Mouse (Mus musculus) right cerebral cortex, postnatal 4 days (tissue): Measurements from ENCODE around the gene Naaladl2.

Experiments
- DNase-seq: peaks from one replicate; pipeline ENCODE4 v3.0.0-alpha.2; 2022

The Naaladl2 gene

DNA sequence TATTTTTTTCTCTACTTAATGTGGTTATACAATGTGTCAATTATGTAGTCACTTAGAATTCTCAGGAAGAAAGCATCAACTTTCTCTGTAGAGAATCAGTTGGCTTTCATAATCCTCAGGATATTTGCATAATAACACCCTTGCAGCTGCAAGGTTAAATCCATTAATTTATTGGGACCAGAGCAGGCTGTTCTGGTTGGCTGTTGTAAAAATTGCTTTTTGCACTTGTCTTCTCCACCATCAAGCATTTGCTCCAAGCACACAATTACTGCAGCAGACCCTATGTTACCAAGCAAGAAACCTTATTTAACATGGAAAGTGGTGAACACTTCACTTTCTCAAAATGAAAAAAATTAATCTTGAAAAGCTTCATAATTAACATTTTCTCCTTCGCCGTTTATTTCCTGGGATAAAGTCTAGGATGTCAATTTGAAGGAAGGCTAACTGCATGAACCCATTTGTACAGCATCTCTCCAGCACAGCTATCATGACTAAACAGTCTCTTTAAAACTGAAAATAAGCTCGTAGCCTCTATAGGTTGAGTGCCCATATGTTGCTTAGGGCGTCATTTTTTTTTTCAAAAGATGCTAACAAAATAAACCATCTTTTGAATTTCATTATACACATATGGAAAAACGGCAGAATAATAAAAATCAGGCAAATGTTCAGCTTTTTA, 205.4 kb downstream of the Naaladl2 start:
- DNase-seq: no peak

DNA sequence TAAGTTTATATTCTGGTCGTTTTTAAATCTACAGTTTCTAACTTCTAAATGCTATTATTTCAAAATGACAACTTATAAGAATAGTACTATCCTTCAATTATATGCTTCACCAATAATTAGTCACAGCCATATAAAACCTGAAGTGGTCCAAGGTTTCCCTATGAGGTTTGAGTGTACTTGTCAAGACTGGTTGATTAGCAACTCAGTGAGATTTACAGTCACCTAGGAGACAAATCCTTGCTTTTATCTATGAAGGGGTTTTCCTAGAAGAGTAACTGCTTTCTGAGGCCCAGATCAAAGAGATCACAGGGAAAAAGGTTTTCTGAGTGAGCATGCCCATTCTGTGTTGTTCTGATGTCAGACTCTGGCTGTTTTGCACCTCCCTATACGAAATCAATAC, 222.2 kb downstream of the Naaladl2 start:
- DNase-seq: no peak

DNA sequence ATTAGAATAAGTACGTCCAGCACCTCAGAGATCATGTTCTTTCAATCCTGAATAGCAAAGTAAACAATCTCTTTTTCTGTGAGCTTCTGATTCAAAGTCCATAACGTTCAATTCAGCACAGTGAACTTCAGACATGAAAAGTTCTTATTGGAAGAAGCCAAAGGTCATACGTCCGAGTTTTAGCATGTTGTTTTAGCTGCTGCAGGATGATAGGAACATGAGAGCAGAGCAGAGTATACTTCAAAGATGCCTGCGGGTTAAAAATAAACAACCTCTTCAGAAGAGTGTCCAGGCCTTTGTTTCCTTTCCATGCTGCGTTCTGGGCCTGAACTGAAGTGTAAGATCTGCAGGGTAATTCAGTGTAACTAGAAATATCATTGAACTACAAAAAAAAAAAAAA, 222.7 kb downstream of the Naaladl2 start:
- no peak for DNase-seq

DNA sequence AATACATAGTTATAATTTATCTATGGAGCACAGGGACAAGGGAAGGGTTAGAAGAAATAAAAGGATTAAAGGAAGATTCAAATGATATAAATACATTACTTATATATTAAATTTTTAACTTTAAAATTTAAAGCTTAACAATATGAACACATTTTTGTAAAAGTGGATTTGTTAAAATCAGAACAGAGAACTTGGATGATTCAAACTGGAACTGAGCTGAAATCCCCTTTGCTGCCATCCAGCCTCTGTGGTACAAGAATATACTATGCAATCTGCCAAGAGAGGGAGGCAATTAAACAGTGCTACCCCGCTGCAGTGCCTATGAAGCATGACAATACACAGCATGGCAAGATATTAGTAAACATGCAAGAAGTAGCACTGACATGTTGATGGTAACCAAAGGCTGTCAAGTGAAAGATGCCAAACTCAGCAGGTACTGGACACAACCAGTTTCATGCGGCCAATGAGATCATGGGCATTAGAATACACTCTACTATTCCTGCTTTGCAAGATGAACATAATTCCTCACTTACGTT, 238.6 kb downstream of the Naaladl2 start:
- DNase-seq: no peak

DNA sequence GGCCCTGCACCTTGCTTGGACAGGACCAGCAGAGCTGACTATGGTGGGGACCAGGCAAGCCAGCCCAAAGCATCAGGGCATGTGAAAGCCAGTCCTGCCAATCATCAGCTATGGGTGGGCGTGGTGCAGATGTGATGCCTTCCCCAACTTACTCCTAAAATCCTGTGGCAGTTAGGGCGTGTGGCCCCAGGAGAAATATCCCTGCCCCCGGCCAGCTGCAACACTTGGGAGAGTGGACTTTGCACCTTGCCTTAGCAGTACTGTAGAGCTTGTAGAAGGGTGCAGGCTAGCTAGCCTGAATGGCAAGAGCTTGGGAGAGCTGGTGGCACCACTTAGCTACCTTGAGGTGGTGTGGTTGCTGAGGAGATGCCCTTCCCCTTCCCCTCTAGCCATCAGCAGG, 255.3 kb downstream of the Naaladl2 start:
- no peak for DNase-seq

DNA sequence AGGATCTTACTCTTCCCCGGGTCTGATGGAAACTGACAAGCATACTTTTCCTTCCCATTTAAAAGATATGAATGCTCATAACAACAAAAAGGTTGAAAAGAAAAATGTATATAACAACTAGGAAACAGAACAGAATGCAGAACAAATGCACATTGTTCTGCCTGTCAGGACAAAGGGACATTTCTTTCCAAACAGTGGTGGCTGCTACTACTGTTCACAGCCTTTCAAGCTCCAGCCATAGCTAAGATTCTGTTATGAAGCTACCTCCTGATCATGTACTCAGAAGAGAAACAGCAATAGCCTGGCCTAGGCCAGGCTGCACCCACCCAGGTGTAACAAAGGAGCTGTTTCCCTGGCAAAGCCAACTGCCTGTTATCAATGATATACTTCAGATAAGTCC, 271.8 kb downstream of the Naaladl2 start:
- DNase-seq: no peak

DNA sequence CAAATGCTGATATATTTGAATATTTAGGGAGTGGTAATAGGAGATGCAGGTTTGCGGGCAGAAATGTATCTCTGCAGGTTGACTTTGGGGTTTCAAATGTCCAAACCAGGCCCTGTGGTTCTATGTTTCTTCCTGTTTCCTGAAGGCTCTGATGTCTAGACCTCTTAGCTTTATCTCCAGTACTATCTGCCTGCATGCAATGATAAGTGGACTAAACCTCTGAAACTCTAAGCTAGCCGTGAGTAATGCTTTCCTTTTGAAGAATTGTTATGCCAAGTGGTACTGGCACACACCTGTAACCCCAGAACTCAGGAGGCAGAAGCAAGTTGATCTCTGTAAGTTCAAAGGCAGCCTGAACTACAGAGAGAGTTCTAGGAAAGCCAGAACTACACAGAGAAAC, 291.1 kb downstream of the Naaladl2 start:
- DNase-seq: no peak

DNA sequence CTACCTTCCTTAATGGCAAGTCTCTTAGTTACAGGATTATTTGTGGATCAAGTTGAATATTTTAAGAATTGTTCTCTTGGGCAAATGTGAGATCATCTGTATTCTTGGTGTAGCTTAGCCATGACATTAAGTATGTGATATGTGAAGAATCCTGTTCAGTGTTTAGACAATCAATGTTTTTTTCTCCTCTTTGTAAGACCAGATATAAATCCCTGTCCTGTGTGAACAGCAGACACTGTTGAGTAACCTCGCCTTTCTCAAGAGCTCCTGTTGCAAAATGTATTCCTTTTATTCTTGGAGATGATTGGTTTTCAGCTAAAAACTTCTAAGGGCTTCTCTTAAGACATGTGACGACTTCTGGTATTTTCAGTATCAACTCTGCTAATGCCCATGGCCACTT, 347.3 kb downstream of the Naaladl2 start:
- DNase-seq: no peak

DNA sequence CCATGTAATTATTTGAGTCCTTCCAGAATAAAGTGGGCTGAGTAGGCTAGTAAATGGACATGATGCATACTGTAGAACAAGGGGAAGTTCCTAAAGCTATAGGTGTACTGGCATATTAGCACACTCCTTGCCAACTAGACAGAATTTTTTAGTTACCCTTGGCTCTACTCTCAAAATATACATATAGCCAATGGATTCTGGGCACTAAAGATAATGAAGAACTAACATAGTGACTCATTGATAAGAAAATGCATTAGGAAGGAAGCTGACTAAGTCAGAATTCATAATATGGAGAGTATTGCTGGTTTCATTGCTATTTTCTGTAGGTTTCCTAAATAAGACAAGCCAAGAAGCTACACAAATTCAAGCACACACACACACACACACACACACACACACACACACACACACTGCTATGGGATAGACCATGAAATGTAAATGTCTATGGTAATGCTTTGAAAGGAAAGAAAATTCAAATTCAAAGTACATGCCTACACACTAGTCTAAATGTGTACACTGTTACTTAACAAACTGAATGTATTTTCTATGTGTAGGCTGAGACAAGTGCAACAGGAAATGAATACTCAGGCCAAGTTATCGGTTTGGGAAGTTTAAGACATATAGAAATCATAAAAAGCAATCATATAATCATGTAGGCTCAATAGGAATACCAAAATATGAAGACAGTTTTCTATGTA, 356.5 kb downstream of the Naaladl2 start:
- DNase-seq: no peak

DNA sequence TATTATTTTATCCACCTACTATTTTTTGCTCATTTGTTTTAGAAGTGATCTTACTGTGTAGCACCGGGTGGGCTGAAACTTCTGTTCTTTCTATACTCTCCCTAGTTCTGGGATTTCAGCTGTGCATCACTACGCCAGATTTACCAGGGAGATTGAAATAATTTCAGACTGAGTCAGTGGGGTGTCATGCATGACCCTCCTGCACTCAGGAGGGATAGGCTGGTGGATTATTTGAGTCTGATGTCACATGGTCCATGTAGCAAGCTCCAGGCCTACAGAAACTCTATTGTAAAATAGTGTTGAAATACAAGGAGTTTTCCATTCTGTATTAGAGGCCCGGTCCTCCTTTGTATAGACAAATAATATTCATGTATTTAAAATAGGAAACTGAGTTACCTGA, 360.0 kb downstream of the Naaladl2 start:
- DNase-seq: no peak

DNA sequence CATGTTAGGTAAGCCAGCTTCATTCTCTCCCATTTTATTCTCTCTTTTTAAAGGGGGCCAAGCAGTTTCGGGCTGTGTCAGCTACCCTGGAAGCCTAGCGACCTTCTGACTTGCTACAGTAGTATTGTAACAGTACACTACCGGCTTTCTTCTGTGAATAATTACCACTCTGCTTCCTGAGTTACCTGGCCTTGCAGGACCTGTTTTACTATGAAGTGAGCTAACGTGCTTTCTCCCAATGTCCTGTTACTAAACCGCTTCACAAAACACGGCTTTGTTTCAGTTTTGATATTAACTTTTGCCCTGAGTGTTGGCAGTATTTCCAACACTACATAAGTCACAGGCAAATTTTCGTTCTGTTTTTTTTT, 360.6 kb downstream of the Naaladl2 start:
- DNase-seq: no peak

DNA sequence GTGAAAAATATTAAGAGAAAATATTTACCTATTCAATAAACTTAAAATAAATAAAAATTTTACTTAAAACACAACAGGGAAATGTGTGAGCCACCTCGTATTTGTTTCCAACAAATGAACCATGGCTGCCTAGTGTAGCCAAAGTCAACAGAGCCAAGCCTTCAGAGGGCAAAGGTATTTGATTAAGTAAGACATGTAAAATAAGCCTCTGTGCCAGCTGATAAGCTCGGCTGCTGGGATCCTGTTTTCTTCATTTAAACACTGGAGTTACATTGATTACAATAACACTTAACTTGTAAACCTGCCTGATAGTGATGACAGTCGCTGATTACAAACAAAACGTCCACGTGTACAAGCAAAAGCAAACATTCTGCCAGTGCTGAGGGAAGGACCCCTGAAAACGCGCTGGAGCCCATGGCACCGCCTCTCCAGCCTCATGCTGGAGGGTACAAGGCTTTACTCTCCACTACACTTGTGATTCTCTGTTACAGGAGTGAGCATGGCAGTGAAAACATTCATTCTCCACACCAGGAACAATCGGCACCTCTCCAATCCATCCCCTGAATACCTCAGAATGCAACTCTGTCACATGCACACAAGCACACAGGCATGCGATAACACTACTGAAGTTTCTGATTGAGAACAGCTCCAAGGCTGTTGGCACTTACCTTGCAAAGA, 361.1 kb downstream of the Naaladl2 start:
- DNase-seq: no peak

DNA sequence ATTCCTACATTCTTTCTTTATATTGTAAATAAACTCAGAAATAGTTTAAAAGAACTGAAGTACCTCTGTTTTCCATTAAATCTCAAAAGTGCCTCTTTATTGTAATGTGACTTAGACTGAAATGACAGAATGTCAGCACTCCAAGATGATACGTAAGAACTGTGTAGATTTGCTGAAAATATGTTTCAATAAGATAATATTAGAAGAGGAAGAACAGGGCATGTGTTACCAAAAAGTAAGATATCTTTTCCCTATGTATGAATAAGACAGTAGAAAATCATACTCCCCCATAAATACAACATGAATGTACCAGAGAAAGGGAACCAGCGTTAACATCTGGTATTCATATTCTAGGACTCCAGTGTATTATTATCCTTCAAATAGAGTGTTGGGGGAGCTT, 362.4 kb downstream of the Naaladl2 start:
- DNase-seq: no peak

DNA sequence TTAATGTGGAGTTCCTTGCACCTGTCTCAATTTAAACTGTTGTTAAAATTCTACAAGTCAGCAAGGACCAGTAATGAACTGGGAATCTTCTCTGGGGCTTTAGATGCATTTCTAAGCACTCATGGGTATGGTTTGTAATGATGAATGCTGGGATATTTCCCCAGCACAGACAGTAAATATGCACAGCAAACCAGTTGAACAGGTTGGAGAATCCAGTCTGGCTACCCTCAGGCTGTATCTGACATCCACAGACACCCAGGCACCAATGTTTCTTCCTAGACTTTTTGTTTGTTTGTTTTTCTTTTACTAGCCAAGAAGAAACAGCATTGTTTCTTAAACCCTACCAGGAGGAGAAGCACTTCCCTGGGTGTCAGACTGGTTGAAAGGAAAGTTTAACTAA, 365.6 kb downstream of the Naaladl2 start:
- DNase-seq: no peak

DNA sequence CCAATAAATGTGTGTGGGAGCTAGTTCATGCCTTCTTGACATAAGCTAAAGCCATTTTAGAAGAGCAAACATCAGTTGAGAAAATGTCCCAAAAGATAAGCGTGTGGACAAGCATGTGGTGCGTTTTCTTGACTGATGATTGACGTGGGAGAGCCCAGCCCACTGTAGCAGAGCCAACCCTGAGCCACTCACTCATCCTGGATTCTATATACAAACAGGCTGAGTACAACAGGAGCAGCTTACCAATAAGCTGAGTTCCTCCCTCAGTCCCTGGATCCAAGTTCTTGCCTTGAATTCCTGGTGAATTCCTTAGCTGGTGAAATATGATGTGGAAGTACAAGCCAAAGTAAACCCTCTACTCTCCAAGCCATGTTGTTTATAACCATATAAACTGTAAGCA, 395.0 kb downstream of the Naaladl2 start:
- no peak for DNase-seq

DNA sequence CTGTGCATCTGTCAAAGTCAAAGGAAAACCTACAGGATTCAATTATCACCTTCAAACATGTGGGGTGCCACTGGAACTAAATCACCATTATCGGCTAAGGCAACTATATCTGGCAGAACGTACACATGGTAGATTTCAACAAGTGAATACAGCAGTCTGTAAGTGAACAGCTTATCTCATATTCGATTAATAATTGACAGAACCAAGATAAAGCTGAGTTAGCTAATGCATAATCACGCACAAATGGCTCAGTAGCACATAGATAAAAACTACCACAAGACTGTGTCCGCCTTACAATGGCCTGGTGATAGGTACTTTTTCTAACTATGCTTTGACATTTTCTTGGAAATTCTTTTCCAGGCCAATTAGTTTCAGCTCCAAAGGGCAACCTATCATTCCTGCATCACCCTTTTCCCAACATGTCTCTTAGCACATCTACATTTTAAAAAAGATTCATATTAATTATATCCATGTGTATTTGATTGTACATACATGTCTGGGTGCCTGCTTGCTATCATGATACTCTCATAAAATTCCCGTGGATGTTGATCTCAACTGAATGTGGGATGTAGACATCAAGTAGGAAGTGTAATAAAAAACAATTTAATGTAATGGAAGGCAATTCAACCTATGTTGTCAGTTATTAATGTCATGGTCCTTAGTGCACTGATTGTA, 396.7 kb downstream of the Naaladl2 start:
- DNase-seq: no peak

DNA sequence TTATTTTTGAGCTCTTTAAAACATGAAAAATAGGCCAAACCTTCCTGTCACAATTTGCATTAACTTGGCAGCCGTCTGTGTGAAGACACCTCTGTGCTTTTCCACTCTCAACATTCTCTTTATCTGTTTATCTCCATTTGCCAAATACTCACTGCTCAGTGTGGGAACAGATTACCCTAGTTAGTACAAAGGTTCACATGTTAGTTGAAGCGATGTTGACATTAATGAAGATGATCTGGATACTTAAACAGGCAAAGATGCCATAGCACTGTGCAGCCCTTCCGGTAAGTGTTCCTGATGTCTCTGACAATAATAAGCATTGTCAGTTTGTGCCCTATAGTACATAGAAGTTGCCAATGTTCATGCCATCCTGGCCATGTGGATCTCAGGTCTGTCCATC, 400.1 kb downstream of the Naaladl2 start:
- DNase-seq: no peak

DNA sequence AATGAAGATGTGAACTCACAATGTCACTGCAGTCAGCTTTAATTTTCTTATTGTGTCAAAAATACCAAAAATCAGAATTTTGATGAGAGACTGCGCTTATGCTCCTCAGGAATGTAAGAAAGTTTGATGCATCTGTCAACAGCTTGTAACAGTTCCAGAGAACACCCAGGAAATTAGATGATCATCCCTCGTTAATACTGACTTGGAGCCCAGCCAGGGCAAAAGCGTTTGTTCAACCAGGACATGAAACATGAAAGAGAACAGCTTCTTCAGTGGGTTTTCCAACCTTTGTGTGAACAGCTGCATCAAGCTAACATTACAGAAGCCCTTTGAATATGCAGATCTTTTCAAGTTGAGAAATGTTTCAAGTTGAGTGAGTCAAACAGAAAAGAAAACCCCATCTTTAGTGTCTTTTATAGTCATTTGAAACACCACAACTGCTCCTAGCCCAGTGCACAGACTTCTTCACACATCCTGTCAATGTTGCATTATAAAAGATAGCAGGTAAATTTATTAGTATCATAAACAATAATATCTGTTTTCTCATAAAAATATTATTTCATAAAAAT, 424.8 kb downstream of the Naaladl2 start:
- peak; percentile 12 for DNase-seq

DNA sequence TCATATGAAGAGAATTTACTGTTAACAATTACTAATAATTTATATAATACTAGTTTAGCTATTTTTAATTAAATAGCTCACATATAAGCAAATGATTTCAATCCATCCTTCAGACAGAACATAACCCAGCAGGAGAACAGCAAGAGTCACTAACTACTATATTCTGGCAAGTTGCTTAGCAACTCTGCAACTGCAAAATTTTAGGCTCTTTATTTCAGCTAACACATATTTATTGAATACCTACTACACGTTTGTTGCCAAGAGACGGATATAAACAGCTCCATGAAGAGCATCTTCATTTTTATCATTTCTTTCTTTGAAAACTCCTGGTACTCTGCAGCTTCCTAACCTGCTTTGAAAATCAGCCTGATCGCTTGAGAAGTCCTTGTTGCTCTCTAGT, 429.3 kb downstream of the Naaladl2 start:
- no peak for DNase-seq

DNA sequence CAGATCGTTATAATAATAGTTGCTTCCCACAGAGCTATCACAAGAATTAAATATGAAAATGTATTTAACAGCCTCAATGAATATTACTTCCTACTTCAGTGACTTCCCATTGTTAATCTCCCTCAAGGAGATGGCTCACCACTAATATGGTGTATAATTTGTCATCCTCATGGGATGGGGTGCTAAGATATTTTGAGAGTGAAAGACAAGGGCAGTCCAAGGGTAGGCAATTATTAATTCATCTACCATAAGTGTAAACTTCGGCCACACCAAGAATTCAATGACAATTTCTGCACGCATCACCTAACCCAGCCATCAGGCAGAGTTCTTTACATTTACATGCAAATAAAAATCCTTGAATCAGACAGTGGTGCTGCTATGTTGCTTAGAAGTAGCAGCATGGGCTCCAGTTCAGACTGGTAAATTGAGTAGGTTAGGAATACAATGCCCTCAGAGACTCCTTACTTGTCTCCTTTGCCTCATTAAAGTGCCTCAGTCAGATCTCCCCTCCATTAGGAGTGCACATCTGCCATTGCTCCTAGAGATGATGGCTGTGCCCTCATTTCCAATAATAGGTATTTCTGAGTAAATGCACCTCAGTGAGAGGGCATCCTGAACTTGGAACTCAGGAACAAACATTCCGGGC, 438.2 kb downstream of the Naaladl2 start:
- DNase-seq: no peak

DNA sequence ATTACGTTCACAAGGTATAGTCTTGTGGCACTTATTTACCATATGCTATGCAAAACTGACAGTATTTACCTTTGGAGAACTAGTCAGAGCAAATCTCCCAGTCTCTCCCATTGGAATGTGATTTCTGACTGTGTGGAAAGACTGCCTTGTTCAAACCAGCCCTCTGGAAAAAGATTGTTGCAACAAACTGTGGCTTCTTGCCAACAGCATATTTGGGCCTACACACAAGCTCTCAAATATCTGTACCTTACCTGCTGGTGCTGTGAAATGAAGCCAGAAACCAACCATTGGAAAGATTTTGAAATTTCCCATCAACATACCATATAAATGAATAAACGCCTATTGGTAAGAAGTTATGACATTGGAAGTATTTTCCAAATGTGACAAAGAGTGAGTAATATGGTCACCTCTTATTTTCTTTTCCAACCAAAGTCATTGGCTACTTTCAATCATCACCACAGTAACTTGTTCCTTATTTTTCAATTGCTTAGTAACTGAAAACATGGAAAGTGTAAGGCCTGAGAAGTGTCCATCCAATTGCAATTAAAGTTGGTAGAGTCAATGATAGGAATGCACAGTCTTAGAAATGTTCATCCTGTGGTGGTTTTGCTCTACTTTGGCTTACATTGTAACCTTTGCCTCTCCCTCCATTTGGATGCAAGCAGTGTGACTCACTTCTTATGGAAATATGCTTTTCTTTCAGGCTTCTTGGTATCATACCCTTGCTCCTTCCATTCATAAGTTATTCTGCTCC, 453.7 kb downstream of the Naaladl2 start:
- no peak for DNase-seq

DNA sequence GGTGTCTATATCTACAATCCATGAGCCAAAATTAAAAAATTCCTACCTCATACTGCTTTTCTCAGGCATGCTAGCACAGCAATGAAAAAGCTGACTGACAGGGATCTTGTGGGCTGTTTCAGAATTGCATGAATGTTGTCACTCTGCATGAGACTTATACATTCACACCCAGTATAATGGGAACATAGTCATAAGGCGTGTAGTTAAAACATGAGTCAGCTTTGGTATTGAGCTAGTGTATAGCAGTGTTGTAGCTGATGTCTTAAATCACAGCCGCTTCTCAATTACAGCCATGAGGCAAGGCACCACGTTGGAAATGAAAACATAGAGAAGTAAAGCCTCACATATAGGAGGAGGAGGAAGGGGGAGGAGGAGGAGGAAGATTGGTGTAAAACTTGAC, 473.6 kb downstream of the Naaladl2 start:
- no peak for DNase-seq
